Mouse (Mus musculus) hindbrain, embryonic 12.5 days (tissue): ENCODE results near the gene Abca3. TPM values are rescaled to one million over a fixed set of nuclear protein-coding genes. Genes with fewer than 3 reads are reported as not detected.

Experiments used
- ATAC-seq: fragments of 200-750 bp; cut with Nextera tagmentation; 2 replicates; pipeline ENCODE4 v1.8.0; 2017; ENCODE audit warnings: moderate TSS enrichment; ENCODE audit not compliant: low FRiP score
- H3K27ac ChIP-seq: fragments of 300-500 bp; sonication (generic); 2 replicates; pipeline ENCODE4 v1.5.1; 2016; ENCODE audit warnings: mild to moderate bottlenecking
- H3K27me3 ChIP-seq: fragments of 300-500 bp; sonication (generic); 2 replicates; pipeline ENCODE4 v1.6.1; 2016; ENCODE audit warnings: mild to moderate bottlenecking
- H3K36me3 ChIP-seq: fragments of 300-500 bp; sonication (generic); 2 replicates; pipeline ENCODE4 v1.6.1; 2016; ENCODE audit warnings: mild to moderate bottlenecking
- H3K4me1 ChIP-seq: fragments of 300-500 bp; sonication (generic); 2 replicates; pipeline ENCODE4 v1.6.1; 2016
- H3K4me2 ChIP-seq: fragments of 300-500 bp; sonication (generic); replicated peaks from 2 replicates; pipeline ENCODE4 v1.6.1; 2016; ENCODE audit warnings: mild to moderate bottlenecking
- H3K4me3 ChIP-seq: fragments of 300-500 bp; sonication (generic); 2 replicates; pipeline ENCODE4 v1.5.1; 2016; ENCODE audit warnings: mild to moderate bottlenecking
- H3K9ac ChIP-seq: fragments of 300-500 bp; sonication (generic); 2 replicates; pipeline ENCODE4 v1.6.1; 2016; ENCODE audit warnings: mild to moderate bottlenecking, moderate library complexity
- H3K9me3 ChIP-seq: fragments of 300-500 bp; sonication (generic); replicated peaks from 2 replicates; pipeline ENCODE4 v1.6.1; 2016; ENCODE audit warnings: mild to moderate bottlenecking
- WGBS: fragments of 180-500 bp; shearing (Covaris S2); methylation state at CpG from one replicate; pipeline ENCODE4 v1.1.7; 2016; 5-methylcytosine and 5-hydroxymethylcytosine counted together
- polyA plus RNA-seq: library from polyadenylated mRNA; unstranded; fragments of >200 nt; fragmentation: Nextera tagmentation; extraction: Ambion mirVana; gene quantifications from 2 replicates; pipeline ENCODE4 v1.2.1, GENCODE M21; 2016

The Abca3 gene
- 21.4 and 21.7 TPM in 2 replicates for polyA plus RNA-seq

- ATAC-seq, result peak; percentile 96
- no peaks in the 10 kb centered on the region for H3K36me3 ChIP-seq
- WGBS, result under 1% methylated on average over 55 of the region's 55 CpGs
Measured at GRCm38 (mm10) chr17:24351760-24352357, at the start of gene Abca3. Gene Abca3 (plus strand): TSS chr17:24351950.

GRCm38 (mm10) chr17:24307500-24307899 is 44.2 kb upstream of the Abca3 start:
- 52% methylated on average over 4 of the region's 4 CpGs for WGBS
- no peak overlapping the region for H3K4me3 ChIP-seq
- no peaks in the 10 kb centered on the region for H3K36me3 ChIP-seq
- H3K27me3 ChIP-seq, result no peaks in the 10 kb centered on the region
- no peak overlapping the region for H3K4me2 ChIP-seq
- H3K27ac ChIP-seq, result no peak overlapping the region
- H3K4me1 ChIP-seq, result no peaks in the 10 kb centered on the region
- ATAC-seq, result no peak
- no peak overlapping the region for H3K9ac ChIP-seq
- no peaks in the 10 kb centered on the region for H3K9me3 ChIP-seq

More at GRCm38 (mm10) chr17:24351760-24352357, at the start of gene Abca3:
- Histone ChIP-seq H3K27ac (peak within 1 kb of the TSS; percentile 81), H3K4me1 (peaks cover 30% of the 10 kb centered on the region), H3K27me3 (peaks cover 20% of the 10 kb centered on the region), H3K9ac (peak within 1 kb of the TSS; percentile 85), H3K4me2 (peak within 1 kb of the TSS; percentile 90), H3K4me3 (peak within 1 kb of the TSS; percentile 86), H3K9me3 (no peaks in the 10 kb centered on the region)

- Histone ChIP-seq H3K36me3 (no peaks in the 10 kb centered on the region), H3K27me3 (no peaks in the 10 kb centered on the region), H3K4me1 (no peaks in the 10 kb centered on the region), H3K27ac (no peak overlapping the region), H3K9ac (no peak overlapping the region), H3K4me3 (no peak overlapping the region), H3K9me3 (0 out of 2 replicates have a peak, but pooled peaks cover 11% of the 10 kb centered on the region), H3K4me2 (no peak overlapping the region)
- ATAC-seq, result no peak
- 90% methylated on average over 3 of the region's 3 CpGs for WGBS
Measured at GRCm38 (mm10) chr17:24320826-24321225, 30.9 kb upstream of the Abca3 start.

- no peak overlapping the region for H3K4me3 ChIP-seq
- H3K4me1 ChIP-seq, result no peaks in the 10 kb centered on the region
- no peak overlapping the region for H3K9ac ChIP-seq
- ATAC-seq, result no peak
- 86% methylated on average over 10 of the region's 10 CpGs for WGBS
- H3K9me3 ChIP-seq, result 0 out of 2 replicates have a peak, but pooled peaks cover 4% of the 10 kb centered on the region
- H3K27ac ChIP-seq, result no peak overlapping the region
- no peaks in the 10 kb centered on the region for H3K27me3 ChIP-seq
- H3K4me2 ChIP-seq, result no peak overlapping the region
- H3K36me3 ChIP-seq, result no peaks in the 10 kb centered on the region
Measured at GRCm38 (mm10) chr17:24325051-24325450, 26.7 kb upstream of the Abca3 start.

- Histone ChIP-seq H3K4me2 (no peak overlapping the region), H3K27ac (no peak overlapping the region), H3K9me3 (no peaks in the 10 kb centered on the region), H3K36me3 (no peaks in the 10 kb centered on the region), H3K27me3 (no peaks in the 10 kb centered on the region), H3K4me1 (no peaks in the 10 kb centered on the region), H3K4me3 (no peak overlapping the region), H3K9ac (no peak overlapping the region)
- WGBS, result 88% methylated on average over 7 of the region's 7 CpGs
- ATAC-seq, result no peak
Measured at GRCm38 (mm10) chr17:24327656-24328055, 24.1 kb upstream of the Abca3 start.

- no peak overlapping the region for H3K27ac ChIP-seq
- H3K9ac ChIP-seq, result no peak overlapping the region
- H3K27me3 ChIP-seq, result peaks cover 6% of the 10 kb centered on the region; the same call in 1 of the 2 replicates
- no peaks in the 10 kb centered on the region for H3K9me3 ChIP-seq
- no peak overlapping the region for H3K4me3 ChIP-seq
- WGBS, result 90% methylated on average over 8 of the region's 8 CpGs
- H3K4me1 ChIP-seq, result no peaks in the 10 kb centered on the region
- no peak overlapping the region for H3K4me2 ChIP-seq
- no peak for ATAC-seq
- no peaks in the 10 kb centered on the region for H3K36me3 ChIP-seq
Measured at GRCm38 (mm10) chr17:24344672-24345071, 7.1 kb upstream of the Abca3 start.

- no peaks in the 10 kb centered on the region for H3K9me3 ChIP-seq
- peaks cover 6% of the 10 kb centered on the region for H3K4me1 ChIP-seq
- H3K27ac ChIP-seq, result no peak overlapping the region
- peaks cover 20% of the 10 kb centered on the region for H3K27me3 ChIP-seq
- no peak overlapping the region for H3K4me2 ChIP-seq
- ATAC-seq, result no peak
- no peak overlapping the region for H3K9ac ChIP-seq
- H3K36me3 ChIP-seq, result no peaks in the 10 kb centered on the region
- 52% methylated on average over 7 of the region's 7 CpGs for WGBS
- no peak overlapping the region for H3K4me3 ChIP-seq
Measured at GRCm38 (mm10) chr17:24346831-24347230, 4.9 kb upstream of the Abca3 start.

GRCm38 (mm10) chr17:24349176-24349575 is 2.6 kb upstream of the Abca3 start:
- peaks cover 20% of the 10 kb centered on the region for H3K27me3 ChIP-seq
- no peaks in the 10 kb centered on the region for H3K36me3 ChIP-seq
- no peak overlapping the region for H3K4me3 ChIP-seq
- no peak overlapping the region for H3K9ac ChIP-seq
- no peak overlapping the region for H3K27ac ChIP-seq
- peaks cover 21% of the 10 kb centered on the region for H3K4me1 ChIP-seq
- no peak overlapping the region for H3K4me2 ChIP-seq
- ATAC-seq, result no peak
- 73% methylated on average over 2 of the region's 2 CpGs for WGBS
- H3K9me3 ChIP-seq, result no peaks in the 10 kb centered on the region

GRCm38 (mm10) chr17:24350926-24351759 is 607 bp upstream of the Abca3 start, which contains the start of gene Abca17:
Gene Abca17 (minus strand): TSS chr17:24351068.
- Histone ChIP-seq H3K4me3 (peak within 1 kb of the TSS; percentile 86), H3K27ac (peak within 1 kb of the TSS; percentile 81), H3K4me2 (peak within 1 kb of the TSS; percentile 90), H3K27me3 (peaks cover 20% of the 10 kb centered on the region), H3K4me1 (peaks cover 30% of the 10 kb centered on the region), H3K36me3 (no peaks in the 10 kb centered on the region), H3K9ac (peak within 1 kb of the TSS; percentile 85), H3K9me3 (no peaks in the 10 kb centered on the region)
- whole genome bisulfite sequencing, result 5% methylated on average over 42 of the region's 42 CpGs
- ATAC-seq, result peak; percentile 39

- Histone ChIP-seq H3K4me2 (peak overlapping the region; percentile 90), H3K27me3 (peaks cover 20% of the 10 kb centered on the region), H3K36me3 (no peaks in the 10 kb centered on the region), H3K4me1 (peaks cover 30% of the 10 kb centered on the region), H3K4me3 (peak overlapping the region; percentile 86), H3K9me3 (no peaks in the 10 kb centered on the region), H3K9ac (peak overlapping the region; percentile 85), H3K27ac (peak overlapping the region; percentile 81)
- ATAC-seq, result peak; percentile 67; the same call in 1 of the 2 replicates
- WGBS, result 4% methylated on average over 36 of the region's 36 CpGs
Measured at GRCm38 (mm10) chr17:24352370-24353194, 832 bp downstream of the Abca3 start.

GRCm38 (mm10) chr17:24353960-24354359 is 2.2 kb downstream of the Abca3 start:
- H3K36me3 ChIP-seq, result no peaks in the 10 kb centered on the region
- peaks cover 30% of the 10 kb centered on the region for H3K4me1 ChIP-seq
- H3K9me3 ChIP-seq, result no peaks in the 10 kb centered on the region
- 75% methylated on average over 3 of the region's 3 CpGs for WGBS
- no peak overlapping the region for H3K4me2 ChIP-seq
- no peak overlapping the region for H3K27ac ChIP-seq
- ATAC-seq, result no peak
- H3K4me3 ChIP-seq, result no peak overlapping the region
- H3K27me3 ChIP-seq, result peaks cover 19% of the 10 kb centered on the region
- no peak overlapping the region for H3K9ac ChIP-seq

GRCm38 (mm10) chr17:24355284-24355683 is 3.5 kb downstream of the Abca3 start:
- H3K4me3 ChIP-seq, result no peak overlapping the region
- H3K4me1 ChIP-seq, result peaks cover 30% of the 10 kb centered on the region
- no peaks in the 10 kb centered on the region for H3K36me3 ChIP-seq
- no peak overlapping the region for H3K4me2 ChIP-seq
- H3K27ac ChIP-seq, result no peak overlapping the region
- WGBS, result 86% methylated on average over 8 of the region's 8 CpGs
- H3K9me3 ChIP-seq, result no peaks in the 10 kb centered on the region
- peaks cover 10% of the 10 kb centered on the region for H3K27me3 ChIP-seq
- ATAC-seq, result no peak
- no peak overlapping the region for H3K9ac ChIP-seq
